Mouse (Mus musculus): ENCODE data around the gene 2410137M14Rik.
"Not testable (repeated sequence)": the region's sequence is repeated elsewhere in the genome, so short reads cannot be mapped to it uniquely, and the experiment has no call there.

- TF ChIP-seq JUND (conservative IDR thresholded peaks at IDR 0.05; ENCODE audit: low read depth, low read length); JUN (IDR thresholded peaks at IDR 0.05; ENCODE audit: insufficient read depth, low read depth, low read length); MAX (IDR thresholded peaks at IDR 0.05; ENCODE audit: low read length); CTCF (conservative IDR thresholded peaks at IDR 0.05 in 1 of 2, IDR thresholded peaks at IDR 0.05 in 1 of 2; ENCODE audit: low read depth in 2 of 2, low read length in 2 of 2); BHLHE40 (IDR thresholded peaks at IDR 0.05; ENCODE audit: low read depth, low read length); ELF1 (IDR thresholded peaks at IDR 0.05; ENCODE audit: low read depth, low read length); E2F4 (IDR thresholded peaks at IDR 0.05; ENCODE audit: insufficient replicate concordance, low read depth, low read length); TCF12 (IDR thresholded peaks at IDR 0.05; ENCODE audit: low read depth, low read length); POLR2AphosphoS2 (IDR thresholded peaks at IDR 0.05; ENCODE audit: low read depth, low read length); MEF2A (IDR thresholded peaks at IDR 0.05; ENCODE audit: borderline replicate concordance, low read depth, low read length); ZNF384 (IDR thresholded peaks at IDR 0.05; ENCODE audit: low read depth, low read length); POLR2A (IDR thresholded peaks at IDR 0.05; ENCODE audit: low read depth, low read length): not testable (repeated sequence)
These were observed 38.2 kb upstream of the 2410137M14Rik start for GRCm38 (mm10) chr17:37019242-37019641.
